Mouse (Mus musculus) megakaryocyte, embryonic 14.5 days (primary cell): ENCODE measurements at regions not wholly inside any gene's neighbourhood (a gene's known extent, or its start where the extent isn't known, plus 50 kb on each side); places are given as distances from the start of the nearest gene placed in this dataset.
"Not testable (repeated sequence)": the region's sequence is repeated elsewhere in the genome, so short reads cannot be mapped to it uniquely, and the experiment has no call there.

Experiments
- FLI1 ChIP-seq: IDR thresholded peaks from 2 replicates; pipeline ENCODE4 v1.6.1; 2012; ENCODE audit warnings: low read length, inconsistent platforms, mixed read lengths
- GATA1 ChIP-seq: IDR thresholded peaks from 3 replicates; pipeline ENCODE4 v1.6.1; 2012; ENCODE audit warnings: mixed read lengths, low read length, inconsistent platforms, borderline replicate concordance

DNA sequence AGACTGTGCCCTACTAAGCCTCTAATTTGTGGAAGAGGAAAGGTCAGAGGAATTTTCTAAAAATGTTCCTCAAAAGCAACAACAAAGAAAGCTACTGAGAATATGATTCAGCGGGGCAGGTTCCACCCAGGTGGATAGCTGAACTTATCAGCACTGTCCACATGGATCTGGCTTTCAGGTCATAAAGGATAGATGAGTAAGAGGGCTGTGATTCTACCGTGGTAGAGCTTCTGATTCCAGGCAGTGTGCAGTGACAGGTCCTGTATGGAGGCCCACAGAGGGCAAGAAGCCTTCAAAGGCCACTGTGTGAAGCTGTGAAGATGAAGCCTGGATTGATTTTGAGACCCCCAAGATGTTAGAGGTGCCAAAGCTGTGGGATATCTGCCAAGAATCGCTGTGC, 51.8 kb downstream of the Teddm3 start:
- not testable (repeated sequence) for TF ChIP-seq GATA1, FLI1
